Mouse (Mus musculus) duodenum, adult 2 months (tissue): ENCODE measurements around the gene Ccdc7b. TPM values are rescaled to one million over a fixed set of nuclear protein-coding genes. Genes with fewer than 3 reads are reported as not detected.

Source experiments
- polyA plus RNA-seq: library from polyadenylated mRNA; depleted of rRNA; stranded (reverse); fragments of >200 nt; gene quantifications from 2 replicates; pipeline ENCODE4 v1.2.3, GENCODE M21; 2012; ENCODE audit warnings: low replicate concordance; rRNA removed

The Ccdc7b gene
- not detected in 2 replicates for polyA plus RNA-seq

GRCm38 (mm10) chr8:129066834-129067233, at the start of gene Ccdc7b:
Gene Ccdc7b (plus strand): TSS chr8:129067134.

GRCm38 (mm10) chr8:129065417-129065816, 1.5 kb upstream of the Ccdc7b start, which contains the start of gene Ccdc7a:
Gene Ccdc7a (minus strand): TSS chr8:129065517.

GRCm38 (mm10) chr8:129131561-129131960, 64.6 kb downstream of the Ccdc7b start, which contains the start of gene Gm10999:
Gene Gm10999 (minus strand): TSS chr8:129131661.

Other genes with a start within 250 kb of the Ccdc7b start
- gene Ccdc7a, start 1.6 kb upstream of the Ccdc7b start, polyA plus RNA-seq = not detected in 2 replicates
- gene Gm10999, start 64.5 kb downstream of the Ccdc7b start, polyA plus RNA-seq = not detected in 2 replicates
- gene 2610044O15Rik8, start 167.3 kb downstream of the Ccdc7b start, polyA plus RNA-seq = 0.12 and 0.14 TPM in 2 replicates